Mouse (Mus musculus): ENCODE results near the gene Aff1.

The Aff1 gene

DNA sequence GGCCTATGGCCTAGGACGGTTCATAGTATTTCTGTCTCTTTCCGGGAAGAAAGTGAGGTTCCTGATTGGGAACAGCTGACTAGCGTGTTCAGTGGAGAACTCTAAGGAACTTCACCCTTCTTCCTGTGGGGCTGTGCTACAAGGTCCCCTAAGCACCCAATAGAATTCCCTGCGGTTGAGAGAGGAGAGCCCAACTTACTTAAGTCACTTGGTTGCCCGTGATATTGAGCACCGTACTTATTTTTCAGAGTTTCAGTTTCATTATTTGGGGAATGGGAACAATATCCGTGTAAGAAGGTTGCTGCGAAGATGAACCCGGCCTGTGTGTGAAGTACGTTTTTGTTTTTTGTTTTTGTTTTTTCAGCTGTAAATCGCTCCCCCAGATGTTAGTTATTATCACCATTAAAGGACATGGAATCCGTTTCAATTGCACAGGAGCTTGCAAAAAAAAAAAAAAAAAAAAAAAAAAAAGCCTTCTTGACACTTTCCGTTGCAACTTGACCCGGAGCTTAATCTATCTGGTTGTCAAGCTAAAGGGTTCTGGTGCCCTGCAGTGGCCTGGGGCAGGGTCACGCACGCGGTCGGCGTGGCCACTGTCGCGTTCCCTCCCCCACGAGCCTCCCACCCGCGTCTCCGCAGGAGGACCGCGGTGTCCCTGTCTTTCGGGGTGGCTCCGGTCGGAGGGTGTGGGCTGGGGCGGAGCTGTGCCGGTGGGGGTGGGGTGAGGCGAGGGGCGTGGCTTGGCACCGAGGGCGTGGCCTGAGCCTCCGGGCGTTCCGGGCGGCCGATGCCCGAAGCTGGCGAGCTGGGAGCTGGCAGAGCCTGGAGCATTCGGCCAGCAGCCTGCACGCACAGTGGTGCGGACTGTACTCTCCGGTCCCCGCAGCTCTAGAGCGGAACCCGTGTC is at the start of gene Aff1:
TSS of gene Aff1 (plus strand) at position 751 of the 907 bp plus-strand sequence.
- peak; percentile 97 for DNase-seq (ENCODE audit: low spot score in 2 of 2)

DNA sequence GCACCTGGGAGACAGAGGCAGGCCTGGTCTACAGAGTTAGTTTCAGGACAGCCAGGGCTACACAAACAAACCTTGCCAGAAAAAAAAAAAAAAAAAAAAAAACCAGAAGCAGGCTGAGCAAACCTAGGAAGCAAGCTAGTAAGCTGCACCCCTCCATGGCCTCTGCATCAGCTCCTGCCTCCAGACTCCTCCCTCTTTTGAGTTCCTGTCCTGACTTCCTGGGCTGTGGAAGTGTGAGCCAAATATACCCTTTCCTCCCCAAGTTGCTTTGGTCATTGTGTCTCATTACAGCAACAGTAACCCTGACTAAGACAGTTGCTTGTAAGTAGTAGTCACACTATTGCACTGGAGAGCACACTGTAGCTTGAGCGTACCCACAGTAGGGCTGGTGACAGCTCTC is 48.0 kb upstream of the Aff1 start:
- no peak for DNase-seq (ENCODE audit: low spot score in 2 of 2)

GRCm38 (mm10) chr5:103647320-103647719 is 44.9 kb upstream of the Aff1 start:
- DNase-seq (ENCODE audit: low spot score in 2 of 2): no peak

GRCm38 (mm10) chr5:103654225-103654624 is 37.9 kb upstream of the Aff1 start:
- DNase-seq (ENCODE audit: low spot score in 2 of 2): peak in 1 of 2 experiments; percentile 49

- DNase-seq (ENCODE audit: low spot score in 2 of 2): no peak
Measured at GRCm38 (mm10) chr5:103654780-103655179, 37.4 kb upstream of the Aff1 start.

DNA sequence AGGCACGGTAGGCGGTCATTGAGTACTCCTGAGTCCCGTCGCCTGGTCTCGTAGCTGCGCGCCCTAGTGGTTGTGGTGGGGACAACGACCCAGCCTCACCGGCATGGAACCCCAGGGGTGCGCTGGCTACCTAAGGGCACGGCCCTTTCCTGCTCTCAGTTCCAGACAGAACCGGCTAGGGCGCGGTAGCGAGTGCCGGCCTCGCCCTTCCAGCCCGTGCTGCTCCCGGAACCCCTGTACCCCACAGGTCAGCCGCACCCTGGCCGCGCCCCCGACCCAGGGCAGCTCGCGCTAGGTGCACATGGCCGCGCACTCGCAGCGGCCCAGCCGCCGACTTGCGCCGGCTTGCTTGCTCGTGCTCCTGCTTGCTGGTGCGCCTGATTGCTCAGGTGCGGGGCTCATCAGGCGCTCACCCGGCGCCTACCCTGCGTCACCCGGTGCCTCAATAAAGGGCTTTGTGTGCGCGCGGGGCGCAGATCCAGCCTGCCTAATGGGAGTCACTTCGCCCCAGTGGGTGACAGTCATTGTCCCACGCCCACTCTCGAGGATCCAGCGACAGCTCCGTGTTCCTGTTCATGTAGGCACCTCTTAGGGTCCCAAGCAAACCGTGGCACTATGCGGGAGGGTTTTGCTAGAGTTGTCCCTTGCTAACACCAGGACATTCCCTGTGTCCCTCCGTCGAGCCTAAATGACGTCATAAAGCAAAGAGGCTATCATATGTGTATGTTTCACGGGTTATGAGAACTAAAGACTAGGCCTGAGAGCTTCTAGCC is 36.6 kb upstream of the Aff1 start, which contains the start of gene 1700016H13Rik:
TSS of gene 1700016H13Rik (minus strand) at position 665 of the 773 bp plus-strand sequence.
- DNase-seq (ENCODE audit: low spot score in 2 of 2): peak; percentile 55 to 83

GRCm38 (mm10) chr5:103658921-103659320 is 33.3 kb upstream of the Aff1 start:
- peak in 1 of 2 experiments; percentile 22 for DNase-seq (ENCODE audit: low spot score in 2 of 2)

GRCm38 (mm10) chr5:103659571-103659970 is 32.6 kb upstream of the Aff1 start:
- DNase-seq (ENCODE audit: low spot score in 2 of 2): no peak

- DNase-seq (ENCODE audit: low spot score in 2 of 2): no peak
Measured at GRCm38 (mm10) chr5:103664932-103665331, 27.2 kb upstream of the Aff1 start.

DNA sequence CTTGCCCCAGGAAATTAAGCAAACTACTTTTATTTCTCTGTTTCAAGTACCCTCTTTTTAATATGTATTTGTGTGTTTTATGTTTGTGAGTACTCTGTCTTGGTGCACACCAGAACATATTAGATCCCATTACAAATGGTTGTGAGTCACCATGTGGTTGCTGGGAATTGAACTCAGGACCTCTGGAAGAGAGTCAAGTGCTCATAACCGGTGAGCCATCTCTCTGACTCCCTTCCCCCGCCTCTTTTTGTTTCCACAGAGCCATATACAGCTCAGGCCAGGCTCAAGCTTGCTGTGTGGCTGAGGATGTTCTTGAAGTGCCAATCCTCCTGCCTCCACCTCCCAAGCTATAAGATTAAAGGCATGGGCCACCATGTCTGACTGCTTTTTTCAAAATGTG is 26.3 kb upstream of the Aff1 start:
- no peak for DNase-seq (ENCODE audit: low spot score in 2 of 2)

DNA sequence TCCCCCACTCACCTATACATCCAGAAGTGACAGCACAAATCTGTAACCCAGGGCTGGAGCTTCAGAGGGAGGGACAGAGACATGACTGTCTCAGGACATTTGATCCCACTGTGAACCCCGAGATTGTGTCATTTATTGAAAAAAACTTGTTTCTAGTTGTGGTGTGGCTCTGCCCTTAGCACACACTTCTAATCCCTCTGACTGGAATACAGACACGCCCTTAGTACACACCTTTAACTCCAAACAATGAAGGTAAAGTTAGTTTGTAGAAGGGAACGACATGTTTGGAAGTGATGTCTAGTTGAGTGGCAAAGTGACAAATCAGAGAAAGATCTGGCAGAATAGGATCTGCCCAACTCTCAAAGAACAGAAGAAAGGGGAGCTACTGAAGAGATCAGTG is 20.3 kb upstream of the Aff1 start:
- DNase-seq (ENCODE audit: low spot score in 2 of 2): no peak

GRCm38 (mm10) chr5:103673611-103674010 is 18.6 kb upstream of the Aff1 start:
- no peak for DNase-seq (ENCODE audit: low spot score in 2 of 2)

DNA sequence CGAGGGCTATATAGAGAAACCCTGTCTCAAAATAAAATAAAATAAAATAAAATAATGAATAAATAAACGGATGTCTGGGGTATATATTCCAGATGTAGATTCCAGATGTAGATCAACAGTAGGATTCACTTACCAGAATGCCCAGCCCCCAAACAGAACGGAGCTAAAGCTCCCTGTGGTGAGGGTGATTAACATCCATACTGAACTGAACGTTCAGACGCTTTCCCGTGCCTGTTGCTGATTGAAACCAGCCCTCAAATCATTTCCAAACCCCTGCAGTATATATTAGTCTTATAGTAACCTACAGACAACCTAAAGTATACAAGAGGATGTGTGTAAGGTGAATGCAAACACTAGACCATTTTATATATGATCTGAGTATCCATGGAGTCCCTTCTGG is 17.7 kb upstream of the Aff1 start:
- no peak for DNase-seq (ENCODE audit: low spot score in 2 of 2)

- DNase-seq (ENCODE audit: low spot score in 2 of 2): no peak
Measured at GRCm38 (mm10) chr5:103676289-103676881, 15.8 kb upstream of the Aff1 start.

GRCm38 (mm10) chr5:103677894-103678293 is 14.3 kb upstream of the Aff1 start:
- DNase-seq (ENCODE audit: low spot score in 2 of 2): no peak

DNA sequence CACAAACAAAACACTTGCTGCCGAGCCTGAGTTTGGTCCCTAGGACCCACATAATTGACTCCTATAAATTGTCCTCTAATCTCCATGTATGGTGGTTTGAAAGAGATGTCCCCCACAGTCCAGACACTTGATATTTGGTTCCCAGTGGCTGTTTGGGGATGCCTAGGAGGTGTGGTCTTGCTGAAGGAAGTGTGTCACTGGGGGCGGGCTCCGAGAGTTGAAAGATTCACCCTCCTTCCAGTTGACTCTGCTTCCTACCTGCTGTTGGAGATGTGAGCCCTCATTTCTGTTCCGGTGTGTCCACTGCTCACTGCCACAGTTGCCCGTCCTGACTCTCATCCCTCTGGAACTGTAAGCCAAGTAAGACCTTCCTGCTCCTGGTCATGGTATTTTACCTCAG is 13.2 kb upstream of the Aff1 start:
- no peak for DNase-seq (ENCODE audit: low spot score in 2 of 2)

DNA sequence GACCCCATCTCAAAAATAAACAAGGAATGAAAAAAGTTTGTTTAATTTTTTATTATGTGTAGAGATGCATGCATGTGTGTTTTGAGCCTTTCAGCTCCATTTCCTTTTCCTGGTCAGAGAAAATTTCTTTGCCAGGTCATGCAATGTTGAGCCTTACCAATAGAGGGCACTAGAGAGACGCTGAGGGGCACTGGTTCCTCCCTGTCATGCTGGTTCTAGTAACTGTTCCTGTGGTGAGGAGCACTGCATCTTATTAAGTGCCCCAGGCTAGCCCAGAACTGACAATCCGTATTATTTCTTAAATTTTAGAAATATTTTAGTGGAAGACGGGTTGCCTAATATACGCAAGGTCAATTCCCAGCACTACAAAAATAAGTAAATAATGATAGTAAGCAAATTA is 11.8 kb upstream of the Aff1 start:
- DNase-seq (ENCODE audit: low spot score in 2 of 2): peak; percentile 64 to 79

DNA sequence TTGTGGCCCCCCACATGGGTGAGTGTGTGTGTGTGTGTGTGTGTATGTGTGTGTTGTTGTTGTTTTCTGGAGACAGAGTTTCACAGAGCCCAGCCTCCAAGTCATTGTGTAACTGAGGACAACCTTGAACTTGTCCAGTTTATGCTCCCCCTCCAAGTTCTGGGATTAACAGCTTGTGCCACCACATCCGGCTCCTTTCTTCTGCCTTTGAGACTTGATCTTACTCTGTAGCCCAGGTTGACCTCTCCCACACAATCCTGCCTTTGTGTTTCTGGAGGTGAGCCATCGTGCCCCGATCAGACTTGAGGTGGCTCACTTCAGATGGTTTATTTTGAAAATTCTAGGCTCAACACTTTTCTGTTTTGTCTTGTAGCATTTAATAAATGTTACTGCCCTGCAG is 10.3 kb upstream of the Aff1 start:
- DNase-seq (ENCODE audit: low spot score in 2 of 2): no peak

DNA sequence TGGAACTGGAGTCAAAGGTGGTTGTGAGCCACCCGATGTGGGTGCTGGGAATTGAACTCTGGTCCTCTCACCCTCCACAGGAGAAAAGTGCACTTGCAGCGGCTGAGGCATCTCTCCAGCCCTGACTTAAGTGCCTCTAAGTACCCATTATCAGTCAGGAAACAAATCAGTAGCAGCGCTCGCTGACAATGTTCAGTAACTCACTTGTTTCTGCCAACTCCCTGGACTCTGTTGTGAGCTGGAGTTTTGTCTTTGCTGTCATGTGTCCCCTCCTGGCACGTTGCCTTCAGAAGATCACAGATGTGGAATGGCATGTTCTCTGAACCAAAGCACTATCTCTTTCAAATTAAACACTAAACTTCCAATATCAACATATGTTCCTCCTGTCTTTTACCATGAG is 2.5 kb upstream of the Aff1 start:
- no peak for DNase-seq (ENCODE audit: low spot score in 2 of 2)

- DNase-seq (ENCODE audit: low spot score in 2 of 2): no peak
Measured at GRCm38 (mm10) chr5:103690190-103690589, 2.0 kb upstream of the Aff1 start.

DNA sequence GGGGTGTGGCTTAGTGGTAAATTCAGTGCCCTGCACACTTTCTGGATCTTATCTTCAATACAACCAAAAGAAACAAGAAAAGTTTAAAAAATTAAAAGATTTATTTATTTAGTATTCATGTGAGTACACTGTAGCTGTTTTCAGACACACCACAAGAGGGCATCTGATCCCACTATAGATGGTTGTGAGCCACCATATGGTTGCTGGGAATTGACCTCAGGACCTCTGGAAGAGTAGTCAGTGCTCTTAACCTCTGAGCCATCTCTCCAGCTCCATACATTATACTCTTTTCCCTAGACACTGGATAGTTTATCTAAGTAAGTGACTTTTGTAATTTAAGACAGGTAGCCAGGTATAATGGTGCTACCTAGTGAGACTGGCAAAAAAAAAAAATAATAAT is 1.0 kb upstream of the Aff1 start:
- DNase-seq (ENCODE audit: low spot score in 2 of 2): no peak

DNA sequence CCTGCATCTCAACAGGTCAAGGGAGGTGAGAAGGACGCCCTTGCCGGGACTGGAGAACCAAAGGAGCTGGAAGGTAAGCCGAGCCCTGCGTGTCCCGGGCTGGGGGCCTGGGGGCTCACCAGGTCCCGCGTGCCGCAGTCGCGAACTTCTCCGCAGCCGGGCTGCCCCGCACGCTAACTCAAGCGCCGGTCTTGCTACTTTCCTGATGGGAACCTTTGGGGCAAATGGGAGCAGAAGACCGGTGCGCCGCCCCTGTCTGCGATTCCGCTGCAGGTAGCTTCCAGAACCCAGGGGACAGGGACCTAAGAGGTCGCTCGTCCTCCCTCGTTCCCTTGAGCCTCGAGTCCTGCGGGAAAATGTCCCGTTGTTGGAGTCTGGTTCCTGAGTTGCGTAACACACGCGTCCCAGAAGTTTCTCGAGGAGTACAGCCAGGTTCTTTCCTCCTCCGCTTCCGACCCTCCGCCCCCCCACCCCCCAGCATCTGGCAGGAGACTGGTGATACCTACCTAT is 412 bp downstream of the Aff1 start:
- DNase-seq (ENCODE audit: low spot score in 2 of 2): no peak
